Mouse (Mus musculus): ENCODE measurements around the gene Ms4a10. TPM values are rescaled to one million over a fixed set of nuclear protein-coding genes. Genes with fewer than 3 reads are reported as not detected.

Ms4a10 gene
- polyA plus RNA-seq, 1 experiment from 2014 or later = not detected

- Histone ChIP-seq H3K27me3 (no peaks in the 10 kb centered on the region), H3K27ac (no peak overlapping the region), H3K9ac (no peak overlapping the region), H3K9me3 (no peaks in the 10 kb centered on the region), H3K4me3 (no peak overlapping the region), H3K4me1 (peaks cover 10% of the 10 kb centered on the region), H3K4me2 (no peak overlapping the region), H3K36me3 (no peaks in the 10 kb centered on the region)
- no peak for ATAC-seq (ENCODE audit: borderline replicate concordance, extremely low read depth, low FRiP score, low TSS enrichment)
- WGBS = 83% methylated on average over 5 of the region's 5 CpGs
Measured at GRCm38 (mm10) chr19:10936077-10936476, 38.4 kb downstream of the Ms4a10 start.

GRCm38 (mm10) chr19:10935029-10935428 is 39.4 kb downstream of the Ms4a10 start:
- Histone ChIP-seq H3K4me2 (no peak overlapping the region), H3K9ac (no peak overlapping the region), H3K27me3 (no peaks in the 10 kb centered on the region), H3K4me1 (no peaks in the 10 kb centered on the region), H3K36me3 (no peaks in the 10 kb centered on the region), H3K9me3 (no peaks in the 10 kb centered on the region), H3K27ac (no peak overlapping the region), H3K4me3 (no peak overlapping the region)
- ATAC-seq (ENCODE audit: borderline replicate concordance, extremely low read depth, low FRiP score, low TSS enrichment) = no peak
- WGBS = 41% methylated on average over 5 of the region's 5 CpGs

DNA sequence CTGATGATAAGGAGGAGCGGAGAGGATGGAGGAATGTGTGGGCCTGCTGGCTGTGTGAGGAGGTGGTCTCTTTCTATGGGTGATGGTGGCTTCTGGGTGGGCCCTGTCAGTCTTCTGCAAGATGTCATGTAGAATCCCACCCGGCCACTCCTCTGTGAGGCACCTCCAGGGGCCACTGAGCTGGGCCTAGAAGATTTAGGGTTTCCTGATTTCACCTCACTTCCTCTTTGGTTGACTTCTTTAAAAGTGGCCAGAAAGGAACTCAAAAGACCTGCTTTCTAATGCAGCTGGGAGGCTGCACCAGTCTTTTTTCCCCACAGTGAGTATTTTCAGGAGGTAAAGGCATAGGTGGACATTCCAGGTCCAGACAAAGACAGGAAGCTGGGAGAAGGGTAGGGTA is 43.8 kb downstream of the Ms4a10 start:
- H3K4me2 ChIP-seq = no peak overlapping the region
- no peaks in the 10 kb centered on the region for H3K9me3 ChIP-seq
- H3K36me3 ChIP-seq = no peaks in the 10 kb centered on the region
- H3K27me3 ChIP-seq = no peaks in the 10 kb centered on the region
- no peak overlapping the region for H3K27ac ChIP-seq
- no peaks in the 10 kb centered on the region for H3K4me1 ChIP-seq
- 83% methylated on average over 2 of the region's 2 CpGs for WGBS
- H3K4me3 ChIP-seq = no peak overlapping the region
- no peak for ATAC-seq (ENCODE audit: borderline replicate concordance, extremely low read depth, low FRiP score, low TSS enrichment)
- no peak overlapping the region for H3K9ac ChIP-seq

DNA sequence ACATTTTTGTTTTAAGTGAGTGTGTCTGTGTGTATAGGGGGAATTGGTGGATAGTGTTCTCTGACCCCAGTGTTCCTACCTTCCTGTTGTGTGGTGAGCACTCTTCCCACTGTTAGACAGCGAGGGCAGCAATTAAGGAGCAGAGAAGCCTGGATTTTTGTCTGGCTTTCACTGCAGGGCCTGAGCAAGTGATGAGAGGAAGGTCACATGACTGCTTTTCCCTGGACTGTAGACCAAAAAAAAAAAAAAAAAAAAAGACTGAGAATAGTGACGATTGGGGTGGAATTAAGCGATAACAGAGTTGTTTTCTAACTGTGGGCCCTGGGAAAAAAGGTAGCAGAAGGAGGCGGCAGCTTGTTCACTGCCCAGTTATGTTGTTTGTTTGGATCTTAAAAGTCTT is 47.8 kb downstream of the Ms4a10 start:
- H3K9ac ChIP-seq = no peak overlapping the region
- no peaks in the 10 kb centered on the region for H3K4me1 ChIP-seq
- ATAC-seq (ENCODE audit: borderline replicate concordance, extremely low read depth, low FRiP score, low TSS enrichment) = no peak
- 56% methylated on average over 4 of the region's 4 CpGs for WGBS
- no peaks in the 10 kb centered on the region for H3K36me3 ChIP-seq
- H3K4me2 ChIP-seq = no peak overlapping the region
- no peak overlapping the region for H3K27ac ChIP-seq
- H3K27me3 ChIP-seq = no peaks in the 10 kb centered on the region
- no peaks in the 10 kb centered on the region for H3K9me3 ChIP-seq
- no peak overlapping the region for H3K4me3 ChIP-seq

- no peaks in the 10 kb centered on the region for H3K4me1 ChIP-seq
- H3K9me3 ChIP-seq = no peaks in the 10 kb centered on the region
- H3K9ac ChIP-seq = no peak overlapping the region
- H3K36me3 ChIP-seq = no peaks in the 10 kb centered on the region
- no peak for ATAC-seq (ENCODE audit: borderline replicate concordance, extremely low read depth, low FRiP score, low TSS enrichment)
- no peaks in the 10 kb centered on the region for H3K27me3 ChIP-seq
- H3K27ac ChIP-seq = no peak overlapping the region
- WGBS = 56% methylated on average over 6 of the region's 6 CpGs
- H3K4me2 ChIP-seq = no peak overlapping the region
- no peak overlapping the region for H3K4me3 ChIP-seq
Measured at GRCm38 (mm10) chr19:10926123-10926621, 48.3 kb downstream of the Ms4a10 start.

DNA sequence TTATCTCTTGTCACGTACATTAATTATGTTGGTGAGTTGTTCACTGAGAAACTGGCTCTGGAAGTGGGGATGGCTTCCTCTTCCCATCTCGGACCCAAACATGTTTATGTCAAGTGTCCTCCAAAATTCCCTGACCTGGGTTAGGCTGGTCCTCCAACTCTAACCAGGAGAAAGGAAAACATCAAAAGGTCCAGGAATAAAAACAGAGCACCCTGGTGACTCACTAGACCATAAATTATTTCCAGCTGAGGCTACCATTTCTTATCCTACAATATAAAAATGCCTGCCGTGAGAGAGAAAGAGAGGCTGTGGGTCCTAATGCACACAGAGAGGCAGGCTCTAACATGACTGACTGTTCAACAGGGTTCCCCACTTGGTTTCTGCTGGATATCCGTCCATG is 50.2 kb downstream of the Ms4a10 start:
- no peaks in the 10 kb centered on the region for H3K36me3 ChIP-seq
- no peaks in the 10 kb centered on the region for H3K27me3 ChIP-seq
- no peak overlapping the region for H3K27ac ChIP-seq
- H3K9ac ChIP-seq = no peak overlapping the region
- ATAC-seq (ENCODE audit: borderline replicate concordance, extremely low read depth, low FRiP score, low TSS enrichment) = no peak
- no peak overlapping the region for H3K4me3 ChIP-seq
- no peaks in the 10 kb centered on the region for H3K4me1 ChIP-seq
- no peak overlapping the region for H3K4me2 ChIP-seq
- 40% methylated on average over 4 of the region's 4 CpGs for WGBS
- H3K9me3 ChIP-seq = no peaks in the 10 kb centered on the region

GRCm38 (mm10) chr19:10921058-10921457 is 53.4 kb downstream of the Ms4a10 start:
- Histone ChIP-seq H3K9me3 (no peaks in the 10 kb centered on the region), H3K36me3 (no peaks in the 10 kb centered on the region), H3K4me3 (no peak overlapping the region), H3K27ac (no peak overlapping the region), H3K4me2 (no peak overlapping the region), H3K4me1 (no peaks in the 10 kb centered on the region), H3K9ac (no peak overlapping the region), H3K27me3 (no peaks in the 10 kb centered on the region)
- 72% methylated on average over 3 of the region's 3 CpGs for WGBS
- ATAC-seq (ENCODE audit: borderline replicate concordance, extremely low read depth, low FRiP score, low TSS enrichment) = no peak

GRCm38 (mm10) chr19:10920532-10920931 is 53.9 kb downstream of the Ms4a10 start, which contains the start of gene Zp1:
Gene Zp1, minus strand, starts transcription at chr19:10920632.
- Histone ChIP-seq H3K36me3 (no peaks in the 10 kb centered on the region), H3K27me3 (no peaks in the 10 kb centered on the region), H3K9ac (no peak within 1 kb of the TSS), H3K4me3 (no peak within 1 kb of the TSS), H3K4me1 (no peaks in the 10 kb centered on the region), H3K9me3 (no peaks in the 10 kb centered on the region), H3K27ac (no peak within 1 kb of the TSS), H3K4me2 (no peak within 1 kb of the TSS)
- no peak for ATAC-seq (ENCODE audit: borderline replicate concordance, extremely low read depth, low FRiP score, low TSS enrichment)
- 59% methylated on average over 2 of the region's 2 CpGs for WGBS

GRCm38 (mm10) chr19:10918321-10918991 is 56.0 kb downstream of the Ms4a10 start:
- Histone ChIP-seq H3K9ac (no peak overlapping the region), H3K36me3 (no peaks in the 10 kb centered on the region), H3K9me3 (no peaks in the 10 kb centered on the region), H3K4me2 (no peak overlapping the region), H3K27ac (no peak overlapping the region), H3K27me3 (no peaks in the 10 kb centered on the region), H3K4me3 (no peak overlapping the region), H3K4me1 (no peaks in the 10 kb centered on the region)
- no peak for ATAC-seq (ENCODE audit: borderline replicate concordance, extremely low read depth, low FRiP score, low TSS enrichment)
- WGBS = 81% methylated on average over 10 of the region's 10 CpGs

GRCm38 (mm10) chr19:10916506-10916905 is 58.0 kb downstream of the Ms4a10 start:
- no peak for ATAC-seq (ENCODE audit: borderline replicate concordance, extremely low read depth, low FRiP score, low TSS enrichment)
- H3K9me3 ChIP-seq = no peaks in the 10 kb centered on the region
- H3K27me3 ChIP-seq = no peaks in the 10 kb centered on the region
- 61% methylated on average over 5 of the region's 5 CpGs for WGBS
- no peak overlapping the region for H3K27ac ChIP-seq
- H3K36me3 ChIP-seq = no peaks in the 10 kb centered on the region
- H3K4me1 ChIP-seq = no peaks in the 10 kb centered on the region
- no peak overlapping the region for H3K9ac ChIP-seq
- no peak overlapping the region for H3K4me3 ChIP-seq
- no peak overlapping the region for H3K4me2 ChIP-seq

- no peak for ATAC-seq (ENCODE audit: borderline replicate concordance, extremely low read depth, low FRiP score, low TSS enrichment)
- no peak overlapping the region for H3K4me3 ChIP-seq
- H3K4me2 ChIP-seq = no peak overlapping the region
- H3K27me3 ChIP-seq = no peaks in the 10 kb centered on the region
- H3K36me3 ChIP-seq = no peaks in the 10 kb centered on the region
- no peak overlapping the region for H3K9ac ChIP-seq
- WGBS = 69% methylated on average over 2 of the region's 2 CpGs
- no peaks in the 10 kb centered on the region for H3K9me3 ChIP-seq
- no peaks in the 10 kb centered on the region for H3K4me1 ChIP-seq
- H3K27ac ChIP-seq = no peak overlapping the region
Measured at GRCm38 (mm10) chr19:10914870-10915269, 59.6 kb downstream of the Ms4a10 start.

GRCm38 (mm10) chr19:10914291-10914690 is 60.2 kb downstream of the Ms4a10 start:
- Histone ChIP-seq H3K36me3 (no peaks in the 10 kb centered on the region), H3K4me2 (no peak overlapping the region), H3K9ac (no peak overlapping the region), H3K4me1 (peaks cover 5% of the 10 kb centered on the region), H3K27ac (no peak overlapping the region), H3K27me3 (no peaks in the 10 kb centered on the region), H3K9me3 (no peaks in the 10 kb centered on the region), H3K4me3 (no peak overlapping the region)
- 55% methylated on average over 7 of the region's 7 CpGs for WGBS
- no peak for ATAC-seq (ENCODE audit: borderline replicate concordance, extremely low read depth, low FRiP score, low TSS enrichment)
